Comparison of ENCODE assay signal across 26 mouse cellular contexts in the genomic region with DNA sequence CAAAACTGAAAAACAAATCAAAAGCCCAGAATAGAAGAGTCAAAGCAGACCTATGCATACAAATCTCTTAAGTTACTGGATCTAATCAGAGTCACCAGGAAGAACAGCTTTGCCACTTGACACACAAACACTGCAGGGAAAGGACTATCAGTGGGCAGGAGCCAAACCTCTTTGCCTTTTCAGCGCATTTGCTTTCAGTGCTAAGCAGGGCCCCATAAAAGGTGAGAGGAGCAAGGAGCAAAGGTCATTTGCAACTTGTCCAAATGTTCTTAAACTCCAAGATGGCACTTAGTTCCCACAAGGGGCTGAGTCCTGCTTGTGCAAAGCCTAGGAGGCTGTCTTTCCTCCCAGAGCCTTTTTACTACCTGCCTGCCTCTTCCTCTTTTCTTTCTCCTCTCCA. TPM values are rescaled to one million over a fixed set of nuclear protein-coding genes. Genes with fewer than 3 reads are reported as not detected.
A peak's percentile ranks its signal among the peaks of the same experiment; 100 is the strongest.
DNase-seq lines count a peak whose midpoint lies in the region; ATAC-seq lines count a peak whose summit lies in the region.
"Had no signal": no experiment of that assay in that cellular context is flagged by ENCODE, and none has a peak within 500 bp of the region (broad histone marks: within the 10 kb centered on the region; RNA-seq: fewer than 3 reads in every experiment).

No protein-coding gene starts in this region.

- peaks cover 16% of the 10 kb centered on the region for H3K36me3 ChIP-seq in heart, embryonic 12.5 days
- 0 out of 2 replicates have a peak, but pooled peaks cover 2% of the 10 kb centered on the region for H3K36me3 ChIP-seq in kidney, embryonic 16.5 days (ENCODE audit: insufficient read depth, low read length)
- H3K36me3 ChIP-seq: embryonic facial prominence, embryonic 15.5 days; midbrain, embryonic 15.5 days had no signal

- DNase-seq in heart, postnatal 25 days (ENCODE audit: low spot score), result no peak
- peak; percentile 38 for DNase-seq in kidney, adult 11 months
- DNase-seq in adipocyte (ENCODE audit: low spot score), result peak; percentile 31
- peak; percentile 28 to 43 for DNase-seq in kidney, postnatal 25 days
- no peak for DNase-seq in right cerebral cortex, postnatal 25 days
- DNase-seq: adrenal gland, postnatal 36 days; cerebellum, adult 11 months; cerebellum, adult 9-11 months; heart, postnatal 4 days; liver; right cerebral cortex, postnatal 4 days; thymus, postnatal 36 days had no signal

- peaks cover 20% of the 10 kb centered on the region for H3K4me1 ChIP-seq in heart, embryonic 12.5 days (replicated peaks)
- no peaks in the 10 kb centered on the region for H3K4me1 ChIP-seq in kidney, embryonic 16.5 days (ENCODE audit: insufficient read depth, low read length)
- H3K4me1 ChIP-seq: embryonic facial prominence, embryonic 15.5 days; limb, embryonic 10.5 days; midbrain, embryonic 15.5 days; neural tube, embryonic 13.5 days had no signal

- no peak overlapping the region for H3K4me3 ChIP-seq in heart, embryonic 12.5 days
- no peak overlapping the region for H3K4me3 ChIP-seq in kidney, embryonic 16.5 days (ENCODE audit: low read length)
- H3K4me3 ChIP-seq: embryonic facial prominence, embryonic 15.5 days; layer of hippocampus, adult 2 months; limb, embryonic 10.5 days; midbrain, embryonic 15.5 days; myocyte; neural tube, embryonic 13.5 days had no signal

- 37% methylated on average over 1 of the region's 1 CpGs for WGBS in heart, embryonic 12.5 days
- WGBS in kidney, embryonic 16.5 days, result 28% methylated on average over 1 of the region's 1 CpGs

- intact Hi-C loops in heart, postnatal 25 days (cut with DNase I), result loop anchor here (5.0 to 10.0 kb wide), 2 partner anchors 32 to 215 kb away; partner anchors contain the start of gene Flna

- H3K9ac ChIP-seq in heart, embryonic 12.5 days, result no peak overlapping the region
- H3K9ac ChIP-seq in kidney, embryonic 16.5 days (replicated peaks; ENCODE audit: low read length), result no peak overlapping the region
- H3K9ac ChIP-seq: embryonic facial prominence, embryonic 15.5 days; hindbrain, embryonic 14.5 days; midbrain, embryonic 15.5 days; neural tube, embryonic 13.5 days had no signal

- H3K4me2 ChIP-seq in heart, embryonic 12.5 days, result no peak overlapping the region
- no peak overlapping the region for H3K4me2 ChIP-seq in kidney, embryonic 16.5 days (replicated peaks; ENCODE audit: low read depth, low read length)
- H3K4me2 ChIP-seq: embryonic facial prominence, embryonic 15.5 days; hindbrain, embryonic 14.5 days; midbrain, embryonic 15.5 days; neural tube, embryonic 13.5 days had no signal

- H3K27ac ChIP-seq in heart, embryonic 12.5 days (ENCODE audit: poor library complexity, severe bottlenecking), result peak overlapping the region; percentile 27; the same call in 1 of the 2 replicates
- H3K27ac ChIP-seq in kidney, embryonic 16.5 days (ENCODE audit: low read length), result no peak overlapping the region
- H3K27ac ChIP-seq: embryonic facial prominence, embryonic 15.5 days; hindbrain, embryonic 14.5 days; layer of hippocampus, adult 2 months; limb, embryonic 10.5 days; macrophage; midbrain, embryonic 15.5 days; neural tube, embryonic 13.5 days had no signal

- no peaks in the 10 kb centered on the region for H3K27me3 ChIP-seq in heart, embryonic 12.5 days (replicated peaks)
- H3K27me3 ChIP-seq in kidney, embryonic 16.5 days (ENCODE audit: insufficient read depth, low read length), result peaks cover 3% of the 10 kb centered on the region; the same call in 1 of the 2 replicates
- H3K27me3 ChIP-seq: midbrain, embryonic 15.5 days; neural tube, embryonic 13.5 days had no signal

- H3K9me3 ChIP-seq in heart, embryonic 12.5 days (replicated peaks), result no peaks in the 10 kb centered on the region
- no peaks in the 10 kb centered on the region for H3K9me3 ChIP-seq in kidney, embryonic 16.5 days (ENCODE audit: low read length)
- H3K9me3 ChIP-seq: embryonic facial prominence, embryonic 15.5 days; limb, embryonic 10.5 days; midbrain, embryonic 15.5 days; neural tube, embryonic 13.5 days had no signal

- no peak for ATAC-seq in heart, embryonic 12.5 days (ENCODE audit: insufficient number of reproducible peaks, low FRiP score)
- ATAC-seq in kidney, embryonic 16.5 days (ENCODE audit: low FRiP score, low TSS enrichment), result no peak
- no peak for ATAC-seq in activated CD4-positive, CD25-positive, alpha-beta regulatory T cell, adult 4 months
- ATAC-seq: forebrain, embryonic 14.5 days; inflammation-experienced regulatory T-cells, adult 6 months; lung, postnatal 0 days; midbrain, embryonic 15.5 days had no signal

RNA-seq across cellular contexts. Expression of gene Irak1, which starts 6.3 kb away (rescaled TPM):
- polyA plus RNA-seq in heart, embryonic 12.5 days (2016; fragmentation: Nextera tagmentation; extraction: Ambion mirVana), result 55.6 and 58.4 TPM in 2 replicates
- 10 to 100 TPM; 58.1 to 60.1 TPM for total RNA-seq in heart, postnatal 25 days (2021)
- polyA plus RNA-seq in kidney, embryonic 16.5 days (2015; fragmentation: Nextera tagmentation; extraction: Ambion mirVana), result 76.0 and 82.0 TPM in 2 replicates
- polyA plus RNA-seq in activated CD4-positive, CD25-positive, alpha-beta regulatory T cell, adult 4 months (2017; shearing (Covaris generic)), result 10 to 100 TPM; 22.5 to 26.5 TPM

Comparison
In these comparisons a context has a peak if more than half of its experiments do, and no peak if none do; other contexts are left out.
1. DNase-seq: peak in kidney, adult 11 months (single experiment), adipocyte (single experiment) and kidney, postnatal 25 days (2 of 2); none in heart, postnatal 25 days (single experiment) and right cerebral cortex, postnatal 25 days (single experiment).